Mouse (Mus musculus) liver, postnatal 0 days (tissue): Measurements from ENCODE around the gene Stk11ip.

Source experiments
- CTCF ChIP-seq: sonication (generic); IDR thresholded peaks from 2 replicates; pipeline ENCODE4 v1.5.1; 2016; ENCODE audit warnings: antibody characterized with exemption, low read depth
- EP300 ChIP-seq: IDR thresholded peaks from 2 replicates; pipeline ENCODE4 v1.6.1; 2016; ENCODE audit warnings: antibody characterized with exemption, low read depth, mild to moderate bottlenecking

DNA sequence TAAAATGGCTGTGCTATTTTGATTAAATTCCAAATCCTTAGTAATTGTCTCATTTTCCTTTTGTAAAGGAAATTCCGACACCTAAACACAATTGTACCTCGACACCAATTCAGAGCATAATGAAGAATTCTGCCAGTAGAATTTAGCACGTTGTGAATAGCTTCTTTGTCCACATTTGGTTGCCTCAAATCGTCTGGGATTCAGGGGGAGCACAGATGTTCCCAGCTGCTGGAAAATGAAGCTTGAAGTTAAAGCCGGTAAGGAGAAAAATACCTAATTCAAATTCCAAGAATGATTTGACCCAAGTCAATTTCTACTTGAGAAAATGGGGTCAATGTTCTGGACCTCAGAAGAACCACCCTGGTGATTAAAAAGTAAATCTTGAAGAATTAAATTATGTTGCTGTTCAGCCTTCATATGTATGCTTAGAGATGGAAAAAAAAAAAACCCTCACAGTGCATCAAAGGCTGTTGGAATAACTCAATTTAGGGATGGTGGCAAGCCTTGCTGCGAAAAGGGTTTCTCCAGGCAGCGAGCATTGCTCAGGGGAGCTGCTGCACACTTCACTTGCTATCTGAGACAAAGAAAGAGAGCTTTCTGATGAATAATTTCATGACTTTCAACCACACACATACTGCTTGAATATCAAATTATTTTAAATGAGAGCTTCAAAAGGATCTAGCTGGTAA lies 60.8 kb downstream of the Stk11ip start:
- TF ChIP-seq CTCF: no peak
- no peak for TF ChIP-seq EP300
